Mouse (Mus musculus) liver, postnatal 0 days (tissue): ENCODE measurements around the gene Stk32b.

ENCODE experiments used
- CTCF ChIP-seq: sonication (generic); IDR thresholded peaks from 2 replicates; pipeline ENCODE4 v1.5.1; 2016; ENCODE audit warnings: antibody characterized with exemption, low read depth
- EP300 ChIP-seq: IDR thresholded peaks from 2 replicates; pipeline ENCODE4 v1.6.1; 2016; ENCODE audit warnings: antibody characterized with exemption, low read depth, mild to moderate bottlenecking

- no peak for TF ChIP-seq CTCF
- TF ChIP-seq EP300, result no peak
Measured at GRCm38 (mm10) chr5:37655208-37655607, 61.8 kb downstream of the Stk32b start.
